Mouse (Mus musculus) activated CD4-positive, CD25-positive, alpha-beta regulatory T cell (primary cell): ENCODE measurements around the gene Smpd3. TPM values are rescaled to one million over a fixed set of nuclear protein-coding genes. Genes with fewer than 3 reads are reported as not detected.

Experiments used
- polyA plus RNA-seq, 2 experiments: library from polyadenylated mRNA; unstranded; fragments of 100-300 nt; shearing (Covaris generic); gene quantifications; one replicate each; pipeline ENCODE4 v1.2.1; 2017

Gene Smpd3
- under 1 TPM in 1 of 2 experiments, not detected in 1; 0.08 TPM for polyA plus RNA-seq

DNA sequence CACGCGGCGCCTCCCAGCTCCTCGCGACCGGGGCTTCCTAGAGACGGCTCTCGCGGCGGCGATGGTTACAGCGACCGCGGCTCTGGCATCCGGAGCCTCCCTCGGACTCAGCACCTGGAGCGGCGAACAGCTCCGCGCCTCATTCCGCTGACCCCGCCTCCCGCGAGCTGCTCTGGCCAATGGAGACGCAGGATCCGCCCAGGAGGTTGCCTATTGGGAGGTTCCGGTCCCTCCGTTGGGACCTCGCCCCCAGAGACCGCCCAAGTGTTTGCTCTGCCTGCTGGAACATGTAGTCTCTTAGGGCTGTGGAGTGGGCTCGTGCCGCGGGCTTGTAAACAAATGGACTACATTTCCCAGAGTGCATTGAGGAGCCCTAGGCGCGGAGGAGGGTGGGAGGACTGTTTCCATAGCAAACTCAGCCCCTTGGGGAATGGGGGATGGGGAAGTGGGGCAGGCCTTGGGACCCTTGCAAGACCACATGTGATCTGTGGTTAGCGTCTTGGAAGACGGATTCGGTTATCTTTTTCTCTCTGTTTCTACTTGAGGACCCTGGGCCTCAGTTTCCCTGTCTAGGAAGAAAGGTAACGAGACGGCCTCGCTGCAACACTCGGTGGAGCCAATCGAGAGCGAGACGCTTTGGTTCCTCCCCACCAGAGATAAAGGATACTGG is at the start of gene Smpd3:
TSS of gene Smpd3 (minus strand) at position 137 of the 670 bp plus-strand sequence.

GRCm38 (mm10) chr8:106210821-106211345 is 126.9 kb downstream of the Smpd3 start, which contains the start of the genes Slc7a6os and Prmt7:
Gene Slc7a6os, minus strand, starts transcription at chr8:106210935.
Gene Prmt7, plus strand, starts transcription at chr8:106210936.

Other genes with a start within 250 kb of the Smpd3 start
- gene Esrp2, start 201.0 kb downstream of the Smpd3 start, polyA plus RNA-seq: 1 to 10 TPM in 1 of 2 experiments, under 1 TPM in 1; 0.47 to 1.6 TPM
- gene Pla2g15, start 187.6 kb downstream of the Smpd3 start, polyA plus RNA-seq: 10 to 100 TPM in 1 of 2 experiments, 1 to 10 TPM in 1; 8.3 to 11.1 TPM
- 10 to 100 TPM; 24.6 to 40.9 TPM for gene Slc7a6, start 169.1 kb downstream of the Smpd3 start, polyA plus RNA-seq
- gene Slc7a6os, start 127.1 kb downstream of the Smpd3 start, polyA plus RNA-seq: 10 to 100 TPM; 56.7 to 59.6 TPM
- gene Prmt7, start 127.1 kb downstream of the Smpd3 start, polyA plus RNA-seq: 10 to 100 TPM; 31.5 to 34.6 TPM
- 1 to 10 TPM; 3.5 to 7.0 TPM for gene Zfp90, start 77.3 kb upstream of the Smpd3 start, polyA plus RNA-seq
- not detected for gene 6030452D12Rik, start 162.5 kb upstream of the Smpd3 start, polyA plus RNA-seq
- gene Cdh3, start 172.9 kb upstream of the Smpd3 start, polyA plus RNA-seq: under 1 TPM in 1 of 2 experiments, not detected in 1; 0.05 TPM
- gene Gm10073, start 235.5 kb upstream of the Smpd3 start, polyA plus RNA-seq: 10 to 100 TPM in 1 of 2 experiments, 1 to 10 TPM in 1; 6.4 to 12.6 TPM